Mouse (Mus musculus) layer of hippocampus, adult 9-11 months (tissue): Measurements from ENCODE around the gene Cacnb2.

Source experiments
- DNase-seq: peaks from one replicate; pipeline ENCODE4 v3.0.0; 2022

The Cacnb2 gene

DNA sequence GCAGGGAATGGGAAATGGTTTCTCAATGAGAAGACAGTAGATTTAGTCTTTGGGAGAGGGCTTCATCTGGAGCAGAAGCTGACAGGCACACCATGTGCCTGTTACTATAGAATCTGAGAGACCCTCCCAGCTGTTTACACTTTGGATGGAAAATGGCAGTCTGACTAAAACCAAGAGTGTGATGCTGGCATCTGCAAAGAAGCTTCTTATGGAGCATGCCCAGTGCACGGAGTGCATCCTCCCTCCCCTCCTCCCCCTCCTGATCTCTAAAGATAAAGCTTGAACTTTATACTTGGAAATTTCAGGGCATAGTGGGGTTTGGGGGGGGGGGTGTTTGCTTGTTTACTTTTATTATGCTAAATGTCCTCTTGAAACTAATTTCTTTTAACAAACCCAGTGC, 270.2 kb downstream of the Cacnb2 start:
- DNase-seq, result no peak

DNA sequence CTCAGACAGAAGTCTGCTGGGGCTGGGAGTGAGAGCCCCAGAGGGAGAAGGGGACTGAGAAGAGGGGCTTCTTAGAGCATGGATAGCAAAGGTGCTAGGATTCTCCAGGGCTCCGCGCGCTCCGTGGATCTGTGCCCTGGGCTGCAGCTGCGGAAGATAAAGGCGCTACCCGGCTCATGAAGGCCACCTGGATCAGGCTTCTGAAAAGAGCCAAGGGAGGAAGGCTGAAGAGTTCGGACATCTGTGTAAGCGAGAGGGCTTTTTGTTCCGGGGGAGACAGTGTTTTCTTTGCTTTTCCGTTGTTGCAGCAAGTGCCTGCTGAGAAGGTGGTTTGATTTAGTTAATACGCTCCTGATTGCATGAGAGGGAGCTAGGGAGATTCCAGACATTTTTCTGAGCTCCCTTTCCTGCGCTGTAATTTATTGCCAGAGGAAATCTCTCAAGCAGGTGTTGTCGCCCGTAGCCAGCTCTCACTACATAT, 270.9 kb downstream of the Cacnb2 start:
- no peak for DNase-seq

DNA sequence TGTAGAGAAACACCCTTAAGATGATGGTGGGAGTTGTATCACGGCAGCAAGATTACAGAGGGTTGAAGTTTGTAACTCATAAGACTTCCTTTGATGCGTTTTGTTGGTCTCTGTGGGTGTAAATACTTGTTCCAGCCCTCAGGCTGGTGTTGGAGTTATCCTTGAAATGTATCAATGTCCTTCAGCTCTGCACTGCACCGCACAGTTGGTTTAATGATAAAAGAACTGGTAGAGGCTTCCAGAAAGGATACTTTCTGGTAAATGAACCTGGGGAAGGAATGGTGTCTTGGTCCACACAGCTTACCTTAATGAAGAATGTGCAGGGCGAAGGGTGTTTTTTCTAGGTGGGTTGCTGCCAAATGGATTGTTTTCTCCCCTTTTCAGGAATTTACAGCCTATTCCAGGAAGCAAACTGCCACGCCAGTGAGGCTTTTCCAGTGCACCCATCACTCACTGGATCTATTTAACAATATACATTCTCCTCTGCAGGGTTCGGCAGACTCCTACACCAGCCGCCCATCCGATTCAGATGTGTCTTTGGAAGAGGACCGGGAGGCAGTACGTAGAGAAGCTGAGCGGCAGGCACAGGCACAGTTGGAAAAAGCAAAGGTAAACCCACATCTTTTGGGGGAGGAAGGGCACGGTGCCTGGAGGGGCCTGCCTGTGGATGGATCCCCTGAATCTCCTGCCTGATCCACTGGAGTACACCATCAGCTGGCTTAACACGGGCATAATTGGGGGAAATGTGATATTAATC, 271.6 kb downstream of the Cacnb2 start:
- DNase-seq, result no peak

- DNase-seq, result no peak
Measured at GRCm38 (mm10) chr2:14875121-14875520, 272.2 kb downstream of the Cacnb2 start.

GRCm38 (mm10) chr2:14875616-14876015, 272.7 kb downstream of the Cacnb2 start:
- no peak for DNase-seq

DNA sequence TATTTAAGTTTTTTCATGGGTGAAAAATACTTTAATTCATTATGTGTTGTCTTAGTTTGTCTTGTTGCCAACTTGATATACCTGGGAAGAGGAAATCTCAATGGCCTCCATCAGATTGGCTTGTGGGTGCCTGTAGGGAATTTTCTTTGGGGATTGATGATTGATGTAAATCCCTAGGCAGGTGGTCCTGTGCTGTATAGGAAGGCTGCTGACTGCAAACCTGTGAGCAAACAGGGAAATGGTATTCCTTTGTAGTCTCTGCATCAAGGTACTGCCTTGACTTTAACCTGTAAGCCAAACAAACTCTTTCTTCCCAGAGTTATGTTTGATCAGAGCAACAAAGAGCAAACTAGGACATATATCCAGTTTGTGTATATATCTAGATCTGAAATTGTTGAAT, 276.1 kb downstream of the Cacnb2 start:
- no peak for DNase-seq

GRCm38 (mm10) chr2:14883460-14883859, 280.6 kb downstream of the Cacnb2 start:
- no peak for DNase-seq

DNA sequence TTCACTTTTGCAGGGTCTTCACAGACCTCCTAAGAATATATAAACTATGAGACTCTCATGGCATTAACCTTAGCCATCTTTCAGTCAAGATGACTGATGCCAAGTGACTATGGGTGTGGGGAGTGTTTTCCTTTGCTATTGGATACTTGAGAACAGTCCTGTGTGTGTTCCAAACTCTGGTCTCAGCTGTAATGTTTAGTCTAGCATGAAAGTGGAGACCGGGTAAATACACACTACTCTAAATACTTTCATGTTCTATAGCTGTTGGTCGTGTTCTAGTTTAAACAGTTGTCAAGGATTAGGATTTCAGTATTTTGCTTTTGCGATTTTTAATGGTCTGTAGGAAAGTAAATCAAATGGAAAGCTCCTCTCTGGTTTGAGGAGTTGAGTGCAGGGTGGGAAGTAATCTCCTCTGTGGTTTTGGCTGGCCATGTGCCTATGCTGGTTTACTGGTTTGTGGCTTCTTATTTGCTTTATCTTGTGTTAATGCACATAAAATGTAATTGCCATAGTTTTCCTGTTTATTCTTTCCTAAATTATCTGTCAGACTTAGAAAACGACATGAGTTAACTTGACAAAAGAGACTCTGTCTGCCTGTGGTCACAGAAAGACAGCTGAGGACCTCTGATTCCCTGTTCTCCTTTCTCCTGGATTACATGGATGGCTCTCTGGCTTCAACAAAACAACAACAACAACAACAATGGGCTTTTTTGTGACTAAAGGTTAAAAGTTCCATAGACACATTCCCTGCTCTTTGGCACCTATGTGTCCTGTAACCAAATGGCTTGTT, 285.7 kb downstream of the Cacnb2 start:
- no peak for DNase-seq

GRCm38 (mm10) chr2:14903837-14904236, 300.9 kb downstream of the Cacnb2 start:
- DNase-seq, result no peak

- DNase-seq, result no peak
Measured at GRCm38 (mm10) chr2:14904865-14905264, 302.0 kb downstream of the Cacnb2 start.

- DNase-seq, result no peak
Measured at GRCm38 (mm10) chr2:14907124-14907925, 304.4 kb downstream of the Cacnb2 start.

DNA sequence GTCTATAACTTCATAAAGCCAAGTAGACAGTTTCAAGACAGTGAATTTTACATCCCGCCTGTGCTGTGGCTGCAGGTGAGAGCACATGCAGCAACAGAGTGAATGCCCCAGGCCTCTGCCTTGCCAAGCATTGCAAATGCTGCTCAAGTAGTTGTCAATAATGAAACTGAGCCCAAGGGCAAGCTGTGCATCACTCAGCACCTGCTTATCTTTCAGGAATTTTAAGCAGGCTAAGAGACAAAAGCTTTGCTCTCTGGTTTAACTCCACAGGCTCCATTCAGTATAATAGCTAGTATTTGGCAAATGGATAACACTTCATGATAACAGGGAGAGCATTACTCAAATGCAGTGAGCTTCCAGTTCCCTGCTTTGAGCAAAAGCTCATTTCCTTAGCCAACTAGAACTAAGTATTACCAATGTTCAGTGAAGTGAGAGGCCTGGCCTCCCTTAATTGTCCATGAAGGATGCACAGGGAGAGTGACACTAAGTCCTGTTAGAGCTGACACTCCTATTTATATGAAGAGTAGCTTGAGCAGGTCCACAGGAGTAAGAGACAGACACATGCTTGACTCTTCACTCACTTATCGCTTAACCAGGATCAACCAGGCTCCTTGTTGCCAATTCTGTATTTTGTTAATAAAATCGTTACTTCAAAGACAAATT, 314.8 kb downstream of the Cacnb2 start:
- no peak for DNase-seq

DNA sequence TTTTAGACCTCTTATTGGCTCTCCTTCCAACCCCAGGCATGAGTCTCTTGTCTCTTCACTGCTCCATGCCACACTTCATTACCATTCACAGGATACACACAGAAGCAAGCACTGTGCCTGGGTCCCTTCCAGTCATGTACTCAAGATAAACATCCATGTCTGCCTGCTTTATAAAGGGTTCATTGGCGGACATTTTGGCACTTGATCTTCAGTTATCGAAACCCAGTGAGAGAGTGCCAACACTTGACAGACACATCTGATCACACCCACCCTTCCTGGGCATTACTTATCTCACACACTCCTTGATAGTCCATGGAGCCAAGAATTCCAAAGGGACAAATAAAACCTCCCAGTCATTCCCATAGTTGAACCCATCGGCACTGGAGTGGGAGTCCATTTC, 327.0 kb downstream of the Cacnb2 start:
- DNase-seq, result no peak

DNA sequence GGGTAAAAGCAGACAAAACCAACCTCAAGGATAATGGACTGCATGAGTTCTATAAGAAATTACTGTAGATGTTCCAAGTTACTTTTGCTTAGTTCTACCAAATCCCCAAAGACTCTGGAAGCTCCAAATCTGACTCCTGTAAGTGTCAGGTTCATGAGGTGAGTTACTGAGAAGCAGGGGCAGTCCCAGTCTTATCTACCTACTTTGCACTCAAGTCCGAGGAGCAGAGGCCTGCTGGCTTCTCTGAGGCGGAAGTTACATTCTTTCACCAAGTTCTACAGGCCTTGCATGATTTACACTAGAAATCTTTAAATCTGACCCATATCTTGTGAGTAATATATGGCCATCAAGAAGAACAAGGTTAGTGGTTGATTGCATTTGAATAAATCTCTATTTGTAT, 329.1 kb downstream of the Cacnb2 start:
- no peak for DNase-seq

GRCm38 (mm10) chr2:14936492-14936891, 333.6 kb downstream of the Cacnb2 start:
- DNase-seq, result peak; percentile 25

DNA sequence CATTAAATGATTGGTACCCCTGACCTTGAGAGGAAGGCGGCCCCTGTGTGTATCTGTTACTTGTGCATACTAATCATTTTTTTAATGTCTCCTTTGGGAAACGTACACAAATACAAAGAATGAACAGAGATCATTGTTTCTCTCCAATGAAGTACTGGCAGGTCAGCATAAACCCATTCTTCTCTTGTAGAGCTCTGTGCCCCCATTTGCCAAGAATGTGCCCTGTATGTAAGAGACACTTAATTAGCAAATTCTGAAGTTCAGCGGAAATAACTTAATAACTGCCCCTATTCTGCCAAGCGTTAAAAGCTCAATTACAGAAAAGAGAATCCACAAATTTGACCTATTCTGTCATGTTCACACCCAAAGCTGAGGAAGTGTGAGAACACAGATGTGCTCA, 339.4 kb downstream of the Cacnb2 start:
- DNase-seq, result no peak

- no peak for DNase-seq
Measured at GRCm38 (mm10) chr2:14943691-14944357, 340.9 kb downstream of the Cacnb2 start.

- no peak for DNase-seq
Measured at GRCm38 (mm10) chr2:14953090-14953489, 350.2 kb downstream of the Cacnb2 start.

DNA sequence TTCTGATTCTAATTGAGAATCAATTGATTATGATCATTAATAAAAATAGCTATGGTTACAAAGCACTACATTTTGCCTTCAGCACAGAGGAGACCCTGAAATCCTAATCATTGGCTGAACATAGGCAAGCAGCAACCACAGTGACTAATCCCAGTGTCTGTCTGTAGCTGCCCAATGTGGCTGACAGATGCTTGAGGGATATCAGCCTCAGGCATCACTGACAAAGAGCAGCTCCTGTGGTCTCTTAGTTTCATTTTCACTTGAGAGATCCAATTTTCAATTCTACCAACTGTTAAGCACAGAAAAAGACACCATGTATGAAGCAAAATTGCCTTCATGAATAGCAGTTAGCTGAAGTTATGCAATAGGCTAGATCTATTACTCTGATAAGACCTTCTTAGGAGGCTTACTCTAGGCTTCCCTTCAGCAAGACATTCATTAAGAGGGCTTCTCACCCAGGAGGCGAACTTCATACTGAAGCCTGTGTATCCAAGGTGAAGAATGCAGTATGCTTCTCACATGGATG, 358.1 kb downstream of the Cacnb2 start:
- peak; percentile 14 for DNase-seq

DNA sequence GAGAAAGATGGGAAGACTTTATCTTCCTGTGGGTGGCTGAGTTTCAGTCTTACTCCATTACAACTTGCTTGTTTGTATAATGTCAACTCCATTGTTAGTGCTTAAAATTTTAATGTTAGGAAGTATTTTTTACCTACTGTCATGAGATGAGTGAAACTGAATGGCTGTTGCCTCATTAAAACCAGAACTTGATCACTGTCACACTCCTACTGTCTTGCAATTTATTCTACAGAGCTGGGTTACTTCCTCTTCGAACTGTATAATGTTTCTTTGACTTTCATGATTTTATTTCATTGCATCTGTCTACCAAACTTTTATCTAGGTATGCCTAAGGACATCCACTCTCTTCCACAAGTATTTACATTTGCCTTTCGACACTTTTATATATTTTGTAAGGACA, 358.6 kb downstream of the Cacnb2 start:
- no peak for DNase-seq

DNA sequence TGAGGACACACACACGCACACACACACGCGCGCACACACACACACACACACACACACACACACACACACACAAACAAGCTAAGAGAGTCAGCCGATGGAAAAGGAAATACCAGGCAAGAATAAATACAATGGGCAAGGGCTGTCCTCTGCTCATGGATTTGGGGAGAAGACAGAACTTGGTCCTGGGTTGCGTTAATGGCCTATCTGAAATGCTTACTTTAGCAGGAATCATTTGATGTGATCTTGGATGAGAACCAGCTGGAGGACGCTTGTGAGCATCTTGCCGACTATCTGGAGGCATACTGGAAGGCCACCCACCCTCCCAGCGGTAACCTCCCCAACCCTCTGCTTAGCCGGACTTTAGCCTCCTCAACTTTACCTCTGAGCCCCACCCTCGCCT, 381.1 kb downstream of the Cacnb2 start:
- no peak for DNase-seq

- DNase-seq, result no peak
Measured at GRCm38 (mm10) chr2:14988451-14988850, 385.6 kb downstream of the Cacnb2 start.
